In genomic region chr9:101404034-101404433, GRCm38 (mm10) we compare ENCODE assay signal across 16 mouse cellular contexts.
A peak's percentile ranks its signal among the peaks of the same experiment; 100 is the strongest.
DNase-seq lines count a peak whose midpoint lies in the region; ATAC-seq lines count a peak whose summit lies in the region.
"Had no signal": no experiment of that assay in that cellular context is flagged by ENCODE, and none has a peak within 500 bp of the region (broad histone marks: within the 10 kb centered on the region; RNA-seq: fewer than 3 reads in every experiment).

No protein-coding gene starts in this region.

- ATAC-seq in midbrain, embryonic 14.5 days (ENCODE audit: low FRiP score, low TSS enrichment): no peak
- ATAC-seq in forebrain, embryonic 16.5 days: no peak
- ATAC-seq: CD4-positive, CD25-positive, alpha-beta regulatory T cell, adult 4 months; intestine, postnatal 0 days had no signal

- no peaks in the 10 kb centered on the region for H3K9me3 ChIP-seq in midbrain, embryonic 14.5 days (ENCODE audit: control insufficient read depth, low read length)
- no peaks in the 10 kb centered on the region for H3K9me3 ChIP-seq in midbrain, embryonic 10.5 days (replicated peaks)
- H3K9me3 ChIP-seq in forebrain, embryonic 16.5 days (ENCODE audit: control insufficient read depth, low read length): no peaks in the 10 kb centered on the region
- H3K9me3 ChIP-seq: embryonic facial prominence, embryonic 13.5 days; heart, embryonic 10.5 days had no signal

- H3K4me3 ChIP-seq in midbrain, embryonic 14.5 days (replicated peaks; ENCODE audit: low read depth, low read length): no peak overlapping the region
- H3K4me3 ChIP-seq in midbrain, embryonic 10.5 days: no peak overlapping the region
- no peak overlapping the region for H3K4me3 ChIP-seq in forebrain, embryonic 16.5 days (replicated peaks; ENCODE audit: low read length)
- H3K4me3 ChIP-seq: embryonic facial prominence, embryonic 13.5 days; heart, embryonic 10.5 days had no signal

- peak; percentile 34 to 51 for DNase-seq in cerebellum, postnatal 10 days
- no peak for DNase-seq in cerebellum, adult 11 months
- peak; percentile 80 for DNase-seq in heart, adult 11 months
- no peak for DNase-seq in heart, postnatal 36 days
- DNase-seq in midbrain, embryonic 14.5 days: no peak
- no peak for DNase-seq in midbrain, embryonic 10.5 days (ENCODE audit: low spot score)
- DNase-seq in gastrocnemius, postnatal 14 days: no peak
- DNase-seq: B cell, adult 2 months; heart, postnatal 10 days had no signal

- 63% methylated on average over 3 of the region's 3 CpGs for WGBS in midbrain, embryonic 14.5 days
- 86% methylated on average over 3 of the region's 3 CpGs for WGBS in midbrain, embryonic 10.5 days
- WGBS in forebrain, embryonic 16.5 days: 36% methylated on average over 3 of the region's 3 CpGs

- no peaks in the 10 kb centered on the region for H3K36me3 ChIP-seq in midbrain, embryonic 14.5 days (ENCODE audit: control insufficient read depth, insufficient read depth, low read length)
- H3K36me3 ChIP-seq in midbrain, embryonic 10.5 days: no peaks in the 10 kb centered on the region
- no peaks in the 10 kb centered on the region for H3K36me3 ChIP-seq in forebrain, embryonic 16.5 days (ENCODE audit: control insufficient read depth, insufficient read depth)
- H3K36me3 ChIP-seq: embryonic facial prominence, embryonic 13.5 days; G1E; heart, embryonic 10.5 days had no signal

- H3K27me3 ChIP-seq in midbrain, embryonic 14.5 days (ENCODE audit: control insufficient read depth, insufficient read depth, low read length): no peaks in the 10 kb centered on the region
- no peaks in the 10 kb centered on the region for H3K27me3 ChIP-seq in midbrain, embryonic 10.5 days (ENCODE audit: low read depth, poor library complexity, severe bottlenecking)
- H3K27me3 ChIP-seq in forebrain, embryonic 16.5 days (replicated peaks; ENCODE audit: control insufficient read depth, insufficient read depth, low read length): no peaks in the 10 kb centered on the region

- peaks cover 23% of the 10 kb centered on the region for H3K4me1 ChIP-seq in midbrain, embryonic 14.5 days (ENCODE audit: control insufficient read depth, insufficient read depth, low read length)
- peaks cover 18% of the 10 kb centered on the region for H3K4me1 ChIP-seq in midbrain, embryonic 10.5 days
- H3K4me1 ChIP-seq in forebrain, embryonic 16.5 days (replicated peaks; ENCODE audit: control insufficient read depth, insufficient read depth, low read length): peaks cover 31% of the 10 kb centered on the region

- peak overlapping the region; percentile 70 for H3K27ac ChIP-seq in midbrain, embryonic 14.5 days (replicated peaks; ENCODE audit: low read depth, low read length)
- H3K27ac ChIP-seq in midbrain, embryonic 10.5 days (replicated peaks): no peak overlapping the region
- peak overlapping the region; percentile 20; the same call in 1 of the 2 replicates for H3K27ac ChIP-seq in forebrain, embryonic 16.5 days (ENCODE audit: low read length)
- H3K27ac ChIP-seq: embryonic facial prominence, embryonic 13.5 days; heart, embryonic 10.5 days had no signal

- H3K4me2 ChIP-seq in midbrain, embryonic 14.5 days (ENCODE audit: low read length): no peak overlapping the region
- no peak overlapping the region for H3K4me2 ChIP-seq in forebrain, embryonic 16.5 days (ENCODE audit: low read length)
- H3K4me2 ChIP-seq: embryonic facial prominence, embryonic 13.5 days; hindbrain, embryonic 14.5 days had no signal

- intact Hi-C loops in heart, postnatal 36 days (cut with DNase I): no loop called here
- intact Hi-C loops in gastrocnemius, postnatal 14 days (cut with DNase I; ENCODE audit: low total_unique reads): no loop called here

- H3K9ac ChIP-seq in midbrain, embryonic 14.5 days (replicated peaks; ENCODE audit: low read length): no peak overlapping the region
- H3K9ac ChIP-seq in forebrain, embryonic 16.5 days (replicated peaks; ENCODE audit: low read depth, low read length): no peak overlapping the region
- H3K9ac ChIP-seq: embryonic facial prominence, embryonic 13.5 days; hindbrain, embryonic 14.5 days had no signal

Comparison
In these comparisons a context has a peak if more than half of its experiments do, and no peak if none do; other contexts are left out.
1. DNase-seq: peak in cerebellum, postnatal 10 days (2 of 2) and heart, adult 11 months (single experiment); none in cerebellum, adult 11 months (single experiment), heart, postnatal 36 days (0 of 2), midbrain, embryonic 14.5 days (single experiment), midbrain, embryonic 10.5 days (single experiment) and gastrocnemius, postnatal 14 days (single experiment).